Mouse (Mus musculus) liver, postnatal 0 days (tissue): ENCODE data around the gene Cbx1. TPM values are rescaled to one million over a fixed set of nuclear protein-coding genes. Genes with fewer than 3 reads are reported as not detected.

ENCODE experiments used
- ATAC-seq: fragments of 200-750 bp; cut with Nextera tagmentation; 2 replicates; pipeline ENCODE4 v1.8.0; 2017; ENCODE audit warnings: mild to moderate bottlenecking, moderate library complexity
- DNase-seq: peaks from one replicate; pipeline ENCODE4 v3.0.0-alpha.2; 2016
- H3K27ac ChIP-seq: fragments of 300-500 bp; sonication (generic); 2 replicates; pipeline ENCODE4 v1.5.1; 2014; ENCODE audit warnings: antibody characterized with exemption, moderate library complexity, mild to moderate bottlenecking, low read depth
- H3K27me3 ChIP-seq: fragments of 300-500 bp; sonication (generic); 2 replicates; pipeline ENCODE4 v1.6.1; 2014; ENCODE audit warnings: low read length, control low read depth, mixed read lengths; ENCODE audit not compliant: insufficient read depth
- H3K36me3 ChIP-seq: fragments of 300-500 bp; sonication (generic); replicated peaks from 2 replicates; pipeline ENCODE4 v1.6.1; 2014; ENCODE audit warnings: mild to moderate bottlenecking, control low read depth, low read length, moderate library complexity, mixed read lengths; ENCODE audit not compliant: insufficient read depth
- H3K4me1 ChIP-seq: fragments of 300-500 bp; sonication (generic); 2 replicates; pipeline ENCODE4 v1.6.1; 2014; ENCODE audit warnings: antibody characterized with exemption, mild to moderate bottlenecking, control low read depth; ENCODE audit not compliant: insufficient read depth
- H3K4me2 ChIP-seq: fragments of 300-500 bp; sonication (generic); 2 replicates; pipeline ENCODE4 v1.6.1; 2014; ENCODE audit warnings: low read depth, mild to moderate bottlenecking, low read length, moderate library complexity, mixed read lengths
- H3K4me3 ChIP-seq: fragments of 300-500 bp; sonication (generic); 2 replicates; pipeline ENCODE4 v1.5.1; 2014; ENCODE audit warnings: low read depth, low read length
- H3K9ac ChIP-seq: fragments of 300-500 bp; sonication (generic); replicated peaks from 2 replicates; pipeline ENCODE4 v1.6.1; 2014; ENCODE audit warnings: mild to moderate bottlenecking, moderate library complexity
- H3K9me3 ChIP-seq: fragments of 300-500 bp; sonication (generic); 2 replicates; pipeline ENCODE4 v1.6.1; 2016; ENCODE audit warnings: mild to moderate bottlenecking, control low read depth, low read length, mixed read lengths
- CTCF ChIP-seq: sonication (generic); IDR thresholded peaks from 2 replicates; pipeline ENCODE4 v1.5.1; 2016; ENCODE audit warnings: antibody characterized with exemption, low read depth
- EP300 ChIP-seq: IDR thresholded peaks from 2 replicates; pipeline ENCODE4 v1.6.1; 2016; ENCODE audit warnings: antibody characterized with exemption, low read depth, mild to moderate bottlenecking
- WGBS: fragments of 180-500 bp; shearing (Covaris S2); extraction: QIAGEN DNeasy Blood & Tissue Kit; methylation state at CpG from one replicate; pipeline ENCODE4 v1.1.7; 2014; ENCODE audit not compliant: insufficient replicate concordance; 5-methylcytosine and 5-hydroxymethylcytosine counted together
- polyA plus RNA-seq: library from polyadenylated mRNA; unstranded; fragments of >200 nt; fragmentation: Nextera tagmentation; extraction: Ambion mirVana; gene quantifications from 2 replicates; pipeline ENCODE4 v1.2.1, GENCODE M21; 2015

The Cbx1 gene
- polyA plus RNA-seq, 1 experiment from 2014 or later: 24.9 TPM

- no peaks in the 10 kb centered on the region for H3K27me3 ChIP-seq
- DNase-seq: no peak
- ATAC-seq: no peak
- H3K9me3 ChIP-seq: no peaks in the 10 kb centered on the region
- peak overlapping the region; percentile 56 for H3K9ac ChIP-seq
- WGBS: 19% methylated on average over 13 of the region's 13 CpGs
- H3K4me3 ChIP-seq: peak overlapping the region; percentile 53
- H3K4me1 ChIP-seq: peaks cover 55% of the 10 kb centered on the region
- H3K27ac ChIP-seq: peak overlapping the region; percentile 60
- peak overlapping the region; percentile 88 for H3K4me2 ChIP-seq
- peaks cover 43% of the 10 kb centered on the region for H3K36me3 ChIP-seq
- TF ChIP-seq CTCF: no peak
- TF ChIP-seq EP300: no peak
These were observed 34.5 kb downstream of the Cbx1 start for GRCm38 (mm10) chr11:96823471-96823837.

- peaks cover 55% of the 10 kb centered on the region for H3K4me1 ChIP-seq
- peak overlapping the region; percentile 53 for H3K4me3 ChIP-seq
- H3K27ac ChIP-seq: peak overlapping the region; percentile 66
- WGBS: 4% methylated on average over 23 of the region's 26 CpGs
- H3K27me3 ChIP-seq: no peaks in the 10 kb centered on the region
- H3K36me3 ChIP-seq: peaks cover 36% of the 10 kb centered on the region
- H3K4me2 ChIP-seq: peak overlapping the region; percentile 88
- no peak for TF ChIP-seq EP300
- no peak for TF ChIP-seq CTCF
- DNase-seq (peak; percentile 89), ATAC-seq (peak; percentile 79)
- H3K9me3 ChIP-seq: no peaks in the 10 kb centered on the region
- peak overlapping the region; percentile 56 for H3K9ac ChIP-seq
These were observed 35.2 kb downstream of the Cbx1 start for GRCm38 (mm10) chr11:96823880-96824782.

GRCm38 (mm10) chr11:96824783-96825495, 36.0 kb downstream of the Cbx1 start:
- Histone ChIP-seq H3K4me2 (peak overlapping the region; percentile 88), H3K4me1 (peaks cover 55% of the 10 kb centered on the region), H3K9ac (peak overlapping the region; percentile 1; the same call in 1 of the 2 replicates), H3K27me3 (no peaks in the 10 kb centered on the region), H3K9me3 (no peaks in the 10 kb centered on the region), H3K27ac (peak overlapping the region; percentile 66), H3K4me3 (peak overlapping the region; percentile 53), H3K36me3 (peaks cover 28% of the 10 kb centered on the region)
- TF ChIP-seq CTCF (no peak), EP300 (no peak)
- peak; percentile 76 for DNase-seq
- no peak for ATAC-seq
- 56% methylated on average over 7 of the region's 7 CpGs for WGBS

GRCm38 (mm10) chr11:96826481-96826880, 37.6 kb downstream of the Cbx1 start:
- Histone ChIP-seq H3K36me3 (peaks cover 12% of the 10 kb centered on the region), H3K27ac (peak overlapping the region; percentile 58), H3K9ac (peak overlapping the region; percentile 50; the same call in 1 of the 2 replicates), H3K27me3 (no peaks in the 10 kb centered on the region), H3K4me1 (peaks cover 61% of the 10 kb centered on the region), H3K4me3 (peak overlapping the region; percentile 6; the same call in 1 of the 2 replicates), H3K4me2 (peak overlapping the region; percentile 88), H3K9me3 (no peaks in the 10 kb centered on the region)
- no peak for ATAC-seq
- no peak for DNase-seq
- TF ChIP-seq EP300 (no peak), CTCF (no peak)
- 96% methylated on average over 2 of the region's 2 CpGs for WGBS

- H3K4me3 ChIP-seq: 0 out of 2 replicates have a peak overlapping the region, but pooled peaks have one; percentile 6
- WGBS: 83% methylated on average over 12 of the region's 12 CpGs
- peaks cover 8% of the 10 kb centered on the region for H3K36me3 ChIP-seq
- peak overlapping the region; percentile 58 for H3K27ac ChIP-seq
- peaks cover 61% of the 10 kb centered on the region for H3K4me1 ChIP-seq
- peak overlapping the region; percentile 50; the same call in 1 of the 2 replicates for H3K9ac ChIP-seq
- DNase-seq (no peak), ATAC-seq (no peak)
- no peak for TF ChIP-seq CTCF
- no peak for TF ChIP-seq EP300
- H3K4me2 ChIP-seq: peak overlapping the region; percentile 88
- no peaks in the 10 kb centered on the region for H3K27me3 ChIP-seq
- no peaks in the 10 kb centered on the region for H3K9me3 ChIP-seq
These were observed 38.2 kb downstream of the Cbx1 start for GRCm38 (mm10) chr11:96827062-96827581.

- Histone ChIP-seq H3K27me3 (no peaks in the 10 kb centered on the region), H3K27ac (0 out of 2 replicates have a peak overlapping the region, but pooled peaks have one; percentile 19), H3K9ac (peak overlapping the region; percentile 3), H3K36me3 (peaks cover 8% of the 10 kb centered on the region), H3K9me3 (no peaks in the 10 kb centered on the region), H3K4me2 (peak overlapping the region; percentile 91), H3K4me1 (peaks cover 59% of the 10 kb centered on the region), H3K4me3 (0 out of 2 replicates have a peak overlapping the region, but pooled peaks have one; percentile 84)
- 80% methylated on average over 9 of the region's 9 CpGs for WGBS
- ATAC-seq: no peak
- TF ChIP-seq CTCF: no peak
- DNase-seq: no peak
These were observed 39.0 kb downstream of the Cbx1 start for GRCm38 (mm10) chr11:96827917-96828316.
